Mouse (Mus musculus): ENCODE measurements at regions not wholly inside any gene's neighbourhood (a gene's known extent, or its start where the extent isn't known, plus 50 kb on each side); places are given as distances from the start of the nearest gene placed in this dataset.

DNA sequence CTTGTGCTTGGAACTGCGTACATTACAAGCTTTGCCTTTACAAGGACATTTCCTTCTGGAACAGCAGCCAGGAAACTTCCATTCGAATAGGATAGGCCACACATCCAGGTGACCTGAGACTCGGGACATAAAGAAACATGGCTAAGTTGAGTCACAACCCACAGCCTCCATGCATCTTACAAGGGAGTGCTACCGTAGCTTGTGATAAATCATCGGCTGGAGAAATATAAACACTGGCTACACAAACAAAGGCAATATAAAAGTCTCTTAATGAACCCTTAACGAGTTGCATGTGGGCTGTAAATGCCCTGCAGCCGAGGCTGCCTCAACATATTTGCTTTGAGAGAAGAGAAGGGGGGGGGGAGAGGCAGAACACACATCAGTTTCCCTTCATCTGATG lies 250.1 kb upstream of the Ank start:
- no peak for TF ChIP-seq POLR2A (IDR thresholded peaks at IDR 0.05; ENCODE audit: borderline replicate concordance, extremely low read depth, low read depth, low read length)
- no peak for TF ChIP-seq CTCF (IDR thresholded peaks at IDR 0.05; ENCODE audit: insufficient read depth, low read length)
